Mouse (Mus musculus) kidney, adult 11 months (tissue): Measurements from ENCODE around the gene Olfr1419.
"Not testable (repeated sequence)": the region's sequence is repeated elsewhere in the genome, so short reads cannot be mapped to it uniquely, and the experiment has no call there.

ENCODE experiments used
- DNase-seq: peaks from one replicate; pipeline ENCODE4 v3.0.0; 2022

The Olfr1419 gene

GRCm38 (mm10) chr19:11875006-11875405 lies at the start of gene Olfr1419:
Gene Olfr1419 (minus strand): TSS chr19:11875106.
- no peak for DNase-seq

- DNase-seq, result not testable (repeated sequence)
Observed at GRCm38 (mm10) chr19:11922515-11922914, 47.6 kb upstream of the Olfr1419 start.

GRCm38 (mm10) chr19:11922068-11922467 lies 47.2 kb upstream of the Olfr1419 start:
- no peak for DNase-seq

GRCm38 (mm10) chr19:11915804-11916203 lies 40.9 kb upstream of the Olfr1419 start:
- no peak for DNase-seq

- DNase-seq, result peak; percentile 61
Observed at GRCm38 (mm10) chr19:11912533-11913121, 37.7 kb upstream of the Olfr1419 start.

- peak; percentile 98 for DNase-seq
Observed at GRCm38 (mm10) chr19:11912037-11912532, 37.2 kb upstream of the Olfr1419 start, which contains the start of gene Patl1. Gene Patl1 (plus strand): TSS chr19:11912399.

- no peak for DNase-seq
Observed at GRCm38 (mm10) chr19:11911603-11912002, 36.7 kb upstream of the Olfr1419 start.

GRCm38 (mm10) chr19:11911021-11911420 lies 36.1 kb upstream of the Olfr1419 start:
- DNase-seq, result no peak

GRCm38 (mm10) chr19:11886265-11886664 lies 11.4 kb upstream of the Olfr1419 start, which contains the start of gene Olfr1420:
Gene Olfr1420 (plus strand): TSS chr19:11886565.
- DNase-seq, result no peak

- not testable (repeated sequence) for DNase-seq
Observed at GRCm38 (mm10) chr19:11878404-11878803, 3.5 kb upstream of the Olfr1419 start.

GRCm38 (mm10) chr19:11867837-11868236 lies 7.1 kb downstream of the Olfr1419 start:
- no peak for DNase-seq

GRCm38 (mm10) chr19:11860966-11861365 lies 13.9 kb downstream of the Olfr1419 start, which contains the start of gene Olfr1418:
Gene Olfr1418 (minus strand): TSS chr19:11861066.
- DNase-seq, result no peak

GRCm38 (mm10) chr19:11856506-11856905 lies 18.4 kb downstream of the Olfr1419 start:
- no peak for DNase-seq

GRCm38 (mm10) chr19:11854821-11855220 lies 20.1 kb downstream of the Olfr1419 start:
- DNase-seq, result no peak

- DNase-seq, result no peak
Observed at GRCm38 (mm10) chr19:11852652-11853051, 22.3 kb downstream of the Olfr1419 start.

- no peak for DNase-seq
Observed at GRCm38 (mm10) chr19:11846333-11846732, 28.6 kb downstream of the Olfr1419 start.

- DNase-seq, result no peak
Observed at GRCm38 (mm10) chr19:11839119-11839518, 35.8 kb downstream of the Olfr1419 start, which contains the start of gene Olfr1417. Gene Olfr1417 (minus strand): TSS chr19:11839219.

- DNase-seq, result no peak
Observed at GRCm38 (mm10) chr19:11823346-11824065, 51.4 kb downstream of the Olfr1419 start.

- peak; percentile 11 for DNase-seq
Observed at GRCm38 (mm10) chr19:11820211-11820610, 54.7 kb downstream of the Olfr1419 start.

- DNase-seq, result peak; percentile 72
Observed at GRCm38 (mm10) chr19:11819800-11820199, 55.1 kb downstream of the Olfr1419 start.

- no peak for DNase-seq
Observed at GRCm38 (mm10) chr19:11819143-11819700, 55.7 kb downstream of the Olfr1419 start, which contains the start of gene Stx3. Gene Stx3 (minus strand): TSS chr19:11819403.
